Mouse (Mus musculus) regulatory T cell (primary cell): ENCODE measurements around the gene Nenf.

ENCODE experiments used
- in situ Hi-C: fragments of 300-600 bp; cut with MboI, MseI; formaldehyde crosslinking; loops from one replicate; pipeline ENCODE4 v1.15.1; 2025; ENCODE audit warnings: high pct_unique_total_duplicates

Nenf gene

DNA sequence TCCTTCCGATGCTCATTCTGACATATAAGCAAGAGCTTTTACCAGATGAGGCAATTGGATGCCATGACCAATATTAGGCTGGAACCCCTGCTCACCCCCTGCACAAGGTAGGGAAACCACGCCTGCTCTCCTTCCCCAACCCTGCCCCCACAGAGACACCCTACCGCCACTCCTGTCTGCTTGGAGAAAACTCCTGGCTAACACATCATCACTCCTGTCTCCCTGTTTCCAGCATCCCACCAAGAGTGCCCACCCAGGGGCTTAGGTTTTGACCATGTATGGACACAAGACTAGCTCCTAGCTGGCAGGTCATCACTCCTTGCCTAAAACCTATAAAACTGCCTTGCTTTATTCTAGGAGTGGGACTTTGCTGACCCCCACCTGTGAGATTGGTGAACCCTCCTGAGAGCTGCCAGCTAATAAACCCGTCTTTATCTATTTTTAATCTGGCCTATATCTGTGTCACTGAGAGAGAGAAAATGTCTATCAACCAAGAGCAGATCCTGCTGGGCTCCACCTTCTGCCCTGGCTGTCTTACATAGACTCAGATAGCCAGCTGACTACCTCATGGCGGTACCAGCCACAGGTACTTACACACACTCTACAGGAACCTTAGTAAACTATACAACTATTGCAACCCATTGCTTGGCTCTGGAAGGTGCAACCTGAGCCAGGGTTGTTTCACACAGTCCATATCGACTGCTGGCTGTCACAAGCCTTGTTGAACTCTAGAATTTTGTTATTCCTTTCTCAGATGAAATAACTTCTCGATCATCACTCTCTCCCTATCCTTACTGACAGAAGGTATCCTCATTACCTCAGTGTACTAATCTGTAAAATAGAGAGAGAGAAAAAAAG is 7.0 kb upstream of the Nenf start:
- in situ Hi-C loops = loop anchor here (10.0 to 25.0 kb wide), 2 partner anchors 212 to 500 kb away; partner anchors contain the start of gene Nek2

DNA sequence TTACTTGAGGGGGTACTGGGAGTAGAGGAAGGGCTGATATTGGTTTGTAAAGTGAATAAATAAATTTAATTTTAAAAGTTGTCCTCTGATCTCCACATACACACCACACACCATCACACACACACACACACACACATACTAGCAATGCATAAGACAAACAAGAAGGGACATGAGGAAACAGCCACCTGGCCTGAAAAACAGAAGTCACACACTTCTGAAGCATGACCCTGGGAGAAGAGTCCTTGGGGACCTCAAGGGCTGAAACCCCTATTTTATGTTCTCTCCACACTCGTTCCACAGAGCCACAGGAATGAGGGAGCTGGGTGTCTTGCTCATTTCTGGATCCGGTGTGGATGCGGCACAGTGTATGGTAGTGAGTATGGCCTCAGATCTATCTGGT is 5.4 kb upstream of the Nenf start:
- in situ Hi-C loops = loop anchor here (10.0 kb wide), 1 partner anchor 501 kb away; the partner anchor contains the start of gene Nek2

DNA sequence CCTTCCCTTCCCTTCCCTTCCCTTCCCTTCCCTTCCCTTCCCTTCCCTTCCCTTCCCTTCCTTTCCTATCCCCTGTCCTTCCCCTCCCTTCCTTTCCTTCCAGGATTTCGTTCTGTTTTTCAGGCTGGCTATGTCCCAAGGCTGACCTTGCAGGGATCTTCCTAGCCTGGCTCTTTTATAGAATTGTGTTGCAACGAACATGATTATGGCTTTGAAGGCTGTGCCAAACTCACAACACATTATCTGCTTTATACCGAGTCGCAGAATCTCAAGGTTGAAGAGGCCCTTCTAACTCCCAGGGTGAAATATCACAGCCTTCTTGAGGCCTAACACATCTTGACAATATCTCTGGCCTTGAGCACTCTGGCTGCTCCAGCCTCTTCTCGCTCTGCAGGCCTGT is 692 bp upstream of the Nenf start:
- in situ Hi-C loops = no loop called here

DNA sequence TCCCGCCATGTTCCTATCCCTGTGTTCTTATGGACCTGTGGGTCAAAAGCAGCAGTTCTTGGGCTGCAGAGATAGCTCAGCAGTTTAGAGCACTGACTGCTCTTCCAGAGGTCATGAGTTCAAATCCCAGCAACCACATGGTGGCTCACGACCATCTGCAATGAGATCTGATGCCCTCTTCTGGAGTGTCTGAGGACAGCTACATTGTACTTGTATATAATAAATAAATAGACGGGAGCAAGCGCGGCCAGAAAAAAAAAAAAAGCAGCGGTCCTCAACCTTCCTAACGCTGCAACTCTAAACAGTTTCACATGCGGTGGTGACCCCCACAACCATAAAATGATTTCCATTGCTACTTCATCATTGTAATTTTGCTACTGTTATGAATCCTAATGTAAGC is 1.2 kb downstream of the Nenf start:
- in situ Hi-C loops = no loop called here

DNA sequence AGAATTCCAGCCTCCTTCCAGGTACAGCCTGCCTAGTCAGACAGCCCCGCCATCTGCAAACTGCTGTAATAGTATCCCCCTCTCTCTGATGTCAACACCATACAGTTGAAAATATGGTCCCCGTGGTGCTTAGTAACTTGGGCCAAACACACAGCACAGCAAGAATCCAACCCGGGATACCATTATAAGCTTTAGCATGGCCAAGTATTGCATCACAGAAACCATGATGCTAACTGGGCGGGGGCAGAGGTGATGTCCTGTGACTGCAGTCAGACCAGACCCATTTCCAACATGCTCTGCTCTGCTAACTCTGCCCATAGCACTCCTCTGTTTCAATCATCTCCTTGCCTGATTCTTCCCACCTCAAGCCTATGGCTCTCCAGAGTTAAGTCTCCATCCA is 4.1 kb downstream of the Nenf start:
- in situ Hi-C loops = no loop called here

DNA sequence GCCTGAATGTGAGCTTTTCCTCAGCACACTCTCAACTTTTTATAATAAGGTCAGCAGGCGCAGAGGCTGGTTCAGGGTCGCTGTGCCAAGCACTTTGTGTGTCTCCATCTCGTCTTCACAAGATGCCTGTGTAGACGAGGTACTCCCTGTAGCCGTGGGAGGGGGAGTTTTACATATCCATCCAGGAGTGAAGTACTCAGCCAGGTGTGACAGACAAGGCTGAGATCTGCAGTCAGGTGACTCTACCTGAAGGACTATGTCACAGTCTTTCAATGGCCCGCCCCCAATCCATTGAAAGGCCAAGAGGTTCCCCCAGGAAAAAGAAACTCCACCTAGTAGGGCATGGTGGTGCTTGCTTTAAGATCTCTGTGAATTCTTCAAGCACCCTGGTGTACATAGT is 4.8 kb downstream of the Nenf start:
- in situ Hi-C loops = no loop called here

DNA sequence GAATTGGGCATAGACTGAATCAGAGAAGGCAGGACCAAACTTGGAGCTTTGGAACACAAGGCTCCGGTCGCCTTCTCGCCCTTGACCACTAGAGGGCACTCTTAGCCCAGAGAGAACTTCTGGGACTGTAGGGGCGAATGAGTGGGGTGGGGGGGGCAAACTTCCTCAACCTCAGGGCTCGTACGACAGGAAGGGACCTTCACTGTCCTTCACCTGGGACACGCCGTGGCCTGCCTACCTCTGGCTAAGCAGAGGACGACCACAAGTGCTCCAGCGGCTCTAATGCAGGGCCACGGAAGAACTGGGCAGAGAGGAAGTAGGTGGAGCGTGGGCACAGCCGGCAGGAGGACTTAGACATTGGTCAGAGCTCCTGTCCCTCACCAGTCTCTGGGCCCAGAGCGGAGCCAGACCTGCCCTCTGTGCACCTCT is 5.5 kb downstream of the Nenf start:
- in situ Hi-C loops = no loop called here

DNA sequence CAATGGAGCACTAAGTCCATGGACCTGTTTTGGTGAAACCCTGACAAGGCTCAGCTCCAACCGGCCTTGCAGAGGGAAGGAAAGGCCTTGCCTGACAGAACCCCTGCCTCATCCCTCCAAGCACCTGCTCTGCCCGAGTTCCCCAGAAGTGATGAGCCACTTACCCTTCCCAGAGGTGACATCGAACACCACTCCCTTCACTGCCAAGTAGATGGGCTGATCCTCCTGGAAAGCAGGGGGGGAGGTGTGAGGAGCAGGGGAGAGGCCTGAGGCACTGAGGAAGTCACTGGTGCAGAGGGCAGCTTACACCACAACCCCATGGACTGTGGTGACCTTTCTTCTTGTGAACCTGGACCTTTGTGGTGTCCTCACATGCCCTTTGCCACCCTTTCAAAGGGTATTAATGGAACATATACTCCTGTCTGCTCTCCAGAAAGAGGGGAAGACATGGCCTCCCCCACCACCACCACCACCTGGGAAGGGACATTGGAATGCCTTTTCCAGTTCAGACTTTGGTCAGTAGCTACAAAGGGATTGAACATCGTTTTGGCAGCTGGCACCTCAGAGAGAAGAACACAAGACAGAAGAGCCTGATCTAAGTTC is 6.6 kb downstream of the Nenf start:
- in situ Hi-C loops = no loop called here

DNA sequence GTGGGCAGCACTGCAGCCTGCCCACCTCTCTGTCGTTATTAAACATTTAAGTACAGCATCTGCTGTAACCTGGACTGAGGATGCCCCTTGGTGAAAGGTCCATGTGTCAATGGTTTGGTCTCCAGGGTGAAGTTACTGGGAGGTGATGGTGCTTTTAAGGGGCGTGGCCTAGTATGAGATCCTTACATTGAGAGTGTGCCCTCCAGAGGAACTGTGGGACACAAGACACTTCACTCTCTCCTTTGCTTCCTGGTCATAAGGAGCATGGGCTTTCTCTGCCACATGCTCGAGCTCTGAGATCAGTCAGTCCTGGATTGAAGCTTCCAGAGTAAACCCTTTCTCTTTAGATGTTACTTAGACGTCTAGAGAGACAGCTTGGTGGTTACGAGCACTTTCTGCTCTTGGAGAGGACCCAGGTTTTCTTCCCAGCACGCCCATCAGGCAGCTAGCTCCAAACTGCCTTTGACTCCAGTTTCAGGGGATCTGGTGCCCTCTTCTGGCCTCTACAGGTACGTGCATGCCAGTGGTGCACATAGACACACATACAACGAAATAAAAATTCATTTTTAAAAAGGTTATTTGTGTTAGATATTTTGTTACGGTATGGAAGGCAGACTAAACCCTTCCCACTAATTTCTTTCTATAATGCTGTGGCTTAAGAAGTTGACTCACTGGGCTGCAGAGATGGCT is 10.1 kb downstream of the Nenf start:
- in situ Hi-C loops = no loop called here

- in situ Hi-C loops = no loop called here
Observed at GRCm38 (mm10) chr1:191306316-191306715, 11.7 kb downstream of the Nenf start.

- in situ Hi-C loops = no loop called here
Observed at GRCm38 (mm10) chr1:191305610-191306009, 12.4 kb downstream of the Nenf start.

GRCm38 (mm10) chr1:191304216-191304615 is 13.8 kb downstream of the Nenf start:
- in situ Hi-C loops = no loop called here

DNA sequence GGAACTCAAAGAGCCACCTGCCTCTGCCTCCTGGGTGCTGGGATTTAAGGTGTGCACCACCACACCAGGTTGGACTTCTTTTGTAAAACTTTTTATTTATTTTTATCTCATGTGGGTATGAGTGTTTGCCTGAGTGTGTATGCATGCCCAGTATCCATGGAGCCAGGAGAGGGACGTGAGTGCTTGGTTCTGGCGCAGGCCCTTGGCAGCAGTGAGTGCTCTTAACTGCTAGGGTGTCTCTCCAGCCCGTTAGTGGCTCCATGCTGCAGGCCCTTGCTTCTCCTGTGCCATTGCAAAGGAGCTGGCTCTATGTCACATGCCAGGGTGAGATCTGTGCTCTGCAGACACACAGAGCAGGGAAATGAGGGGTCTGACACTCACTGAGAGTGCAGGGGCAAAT is 14.3 kb downstream of the Nenf start:
- in situ Hi-C loops = no loop called here

- in situ Hi-C loops = no loop called here
Observed at GRCm38 (mm10) chr1:191301903-191302302, 16.1 kb downstream of the Nenf start.

DNA sequence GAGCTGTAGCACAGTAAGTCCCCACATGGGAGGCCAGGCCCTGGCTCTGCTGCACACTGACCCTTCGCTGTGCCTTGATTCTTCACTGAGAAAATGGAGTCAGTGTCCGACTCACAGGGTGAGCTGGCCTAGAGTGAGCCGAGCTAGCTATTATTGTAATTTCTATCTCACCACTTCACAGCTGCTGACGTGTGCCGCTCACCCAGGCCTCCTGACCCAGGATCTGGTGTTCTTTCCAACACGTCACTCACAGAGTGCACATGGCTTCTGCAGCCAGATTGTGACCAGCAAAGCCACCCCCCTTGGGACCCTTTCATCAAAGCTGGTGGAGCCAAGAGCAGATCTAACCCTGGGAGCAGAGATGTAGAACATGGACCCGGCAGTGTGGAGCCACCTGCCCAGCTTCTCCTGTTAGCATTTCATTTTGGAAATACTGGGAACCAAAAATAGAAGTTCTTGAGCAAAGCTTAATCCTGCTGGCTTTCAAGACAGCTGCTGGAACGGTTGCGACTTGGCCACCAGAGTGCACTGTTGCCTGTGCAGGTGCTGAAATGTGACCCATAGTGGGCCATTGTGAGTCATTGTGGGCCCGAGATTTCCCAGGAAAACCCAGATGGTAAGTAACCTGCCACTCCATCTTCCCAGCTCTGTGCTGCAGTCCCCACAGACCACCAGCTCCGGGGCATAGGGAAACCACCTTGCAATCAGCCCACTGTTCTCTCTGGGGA is 18.6 kb downstream of the Nenf start:
- in situ Hi-C loops = loop anchor here (25.0 kb wide), 1 partner anchor 212 kb away; the partner anchor contains the start of gene Batf3

DNA sequence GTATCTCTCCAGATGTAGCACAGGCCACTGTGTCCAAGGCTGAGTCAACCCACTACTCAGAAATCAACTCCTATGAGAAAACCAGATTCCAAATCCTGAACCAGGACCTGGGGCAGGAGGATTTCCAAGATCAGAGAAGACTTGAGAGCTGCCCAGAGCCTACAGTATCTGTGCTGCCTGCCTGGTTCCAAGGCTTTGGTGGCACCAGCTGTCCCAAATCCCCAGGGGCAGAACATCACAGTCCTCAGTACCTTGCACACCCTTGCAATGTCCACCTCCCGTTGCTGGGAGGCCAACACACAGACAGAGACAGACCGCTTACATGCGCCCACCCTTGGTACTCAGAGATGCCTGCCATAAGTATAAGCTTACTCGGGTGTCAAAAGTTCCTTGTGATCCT is 19.7 kb downstream of the Nenf start:
- in situ Hi-C loops = loop anchor here (25.0 kb wide), 1 partner anchor 211 kb away; the partner anchor contains the start of gene Batf3

DNA sequence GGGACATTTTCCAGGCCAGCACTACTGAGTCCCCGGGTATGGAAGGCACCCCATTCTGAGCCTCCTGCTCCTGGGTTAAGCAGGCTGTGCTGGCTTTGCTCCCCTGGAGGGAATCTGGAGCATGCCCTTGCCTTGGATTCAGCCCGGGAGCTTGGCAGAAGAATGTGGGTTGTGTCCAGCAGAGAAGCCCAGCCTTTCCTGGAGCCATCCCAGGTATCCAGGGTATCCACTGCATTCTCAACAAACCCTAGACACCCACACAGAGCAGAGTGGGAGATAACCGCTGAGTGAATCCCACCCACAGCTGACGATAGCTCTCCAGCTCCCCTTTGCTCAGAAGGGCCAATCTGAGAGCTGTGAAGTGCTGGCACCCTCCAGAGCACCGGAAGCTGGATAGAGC is 21.5 kb downstream of the Nenf start:
- in situ Hi-C loops = loop anchor here (25.0 kb wide), 1 partner anchor 209 kb away; the partner anchor contains the start of gene Batf3

DNA sequence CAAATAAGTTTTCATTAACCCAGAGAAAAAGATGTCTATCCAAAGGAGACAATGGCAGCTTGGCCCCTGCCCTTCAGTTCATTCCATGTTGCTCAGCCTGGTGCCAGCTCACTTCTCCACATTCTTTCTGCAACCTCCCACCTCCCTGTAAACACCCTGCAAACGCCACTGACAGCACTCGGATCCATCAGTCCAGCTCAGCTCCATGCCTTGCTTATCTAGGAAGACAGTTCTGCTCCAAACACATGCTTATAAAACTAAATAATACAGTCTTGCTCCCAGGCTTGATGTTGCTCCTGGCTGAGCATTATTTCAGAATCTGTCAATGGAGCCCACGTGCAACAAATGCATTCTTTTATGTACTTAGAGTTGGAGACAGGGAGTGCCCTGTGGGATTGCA is 22.2 kb downstream of the Nenf start:
- in situ Hi-C loops = loop anchor here (25.0 kb wide), 1 partner anchor 208 kb away; the partner anchor contains the start of gene Batf3

GRCm38 (mm10) chr1:191293996-191294795 is 23.8 kb downstream of the Nenf start:
- in situ Hi-C loops = loop anchor here (25.0 kb wide), 1 partner anchor 207 kb away; the partner anchor contains the start of gene Batf3

DNA sequence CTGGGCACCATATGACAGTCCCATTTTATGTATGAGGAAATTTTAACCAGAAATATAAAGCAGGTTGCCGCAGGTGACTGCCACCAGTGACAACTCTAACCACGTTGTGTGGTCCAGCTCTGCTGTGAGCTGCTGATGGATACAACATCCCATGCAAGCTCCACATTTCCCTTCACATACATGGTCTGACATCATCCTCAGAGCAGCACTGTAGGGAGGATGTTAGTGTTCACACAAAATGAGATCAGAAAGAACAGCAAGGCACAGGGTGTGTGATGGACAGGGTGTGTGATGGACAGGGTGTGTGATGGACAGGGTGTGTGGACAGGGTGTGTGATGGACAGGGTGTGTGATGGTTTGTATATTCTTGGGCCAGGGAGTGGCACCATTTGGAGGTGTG is 24.9 kb downstream of the Nenf start:
- in situ Hi-C loops = loop anchor here (25.0 kb wide), 1 partner anchor 206 kb away; the partner anchor contains the start of gene Batf3
